Mouse (Mus musculus) liver, postnatal 0 days (tissue): Measurements from ENCODE around the gene Rpl7l1.

ENCODE experiments used
- CTCF ChIP-seq: sonication (generic); IDR thresholded peaks from 2 replicates; pipeline ENCODE4 v1.5.1; 2016; ENCODE audit warnings: antibody characterized with exemption, low read depth
- EP300 ChIP-seq: IDR thresholded peaks from 2 replicates; pipeline ENCODE4 v1.6.1; 2016; ENCODE audit warnings: antibody characterized with exemption, low read depth, mild to moderate bottlenecking

DNA sequence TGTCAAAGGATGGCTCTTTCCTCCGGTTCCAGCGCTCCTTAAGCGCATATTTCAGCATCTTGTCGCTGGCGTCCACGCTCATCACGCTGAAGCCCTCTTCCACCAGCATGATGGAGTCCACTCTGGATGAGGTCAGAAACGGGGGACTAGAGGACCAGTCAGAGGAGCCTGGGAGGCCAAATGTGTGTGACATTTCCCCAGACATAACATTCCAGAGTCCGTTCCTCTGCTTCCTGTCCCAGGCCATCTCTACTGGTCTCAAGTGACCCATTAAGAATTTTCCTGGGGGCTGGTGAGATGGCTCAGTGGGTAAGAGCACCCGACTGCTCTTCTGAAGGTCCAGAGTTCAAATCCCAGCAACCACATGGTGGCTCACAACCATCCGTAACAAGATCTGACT, 55.2 kb downstream of the Rpl7l1 start:
- TF ChIP-seq CTCF (no peak), EP300 (no peak)
